Mouse (Mus musculus) bone marrow macrophage, adult 2 months (primary cell): ENCODE data around the gene Grb10.

Experiments
- CTCF ChIP-seq: IDR thresholded peaks from 2 replicates; pipeline ENCODE4 v1.5.1; 2012; ENCODE audit warnings: low read depth, mild to moderate bottlenecking, low read length, moderate library complexity
- POLR2A ChIP-seq: IDR thresholded peaks from 2 replicates; pipeline ENCODE4 v1.6.1; 2012; ENCODE audit warnings: mild to moderate bottlenecking, low read depth, low read length, borderline replicate concordance

GRCm38 (mm10) chr11:12026638-12027037 is 11.8 kb downstream of the Grb10 start:
- TF ChIP-seq CTCF: no peak
- TF ChIP-seq POLR2A: no peak
